Mouse (Mus musculus) small intestine, adult 2 months (tissue): ENCODE measurements around the gene Plekhf1.

ENCODE experiments used
- CTCF ChIP-seq: fragments of 200-500 bp; IDR thresholded peaks from 2 replicates; pipeline ENCODE4 v1.5.1; 2012; ENCODE audit warnings: low read depth, mild to moderate bottlenecking, control low read depth, inconsistent platforms, low read length, moderate library complexity, mixed read lengths; ENCODE audit not compliant: insufficient replicate concordance, insufficient read length; ENCODE audit errors: extremely low read depth
- POLR2A ChIP-seq: fragments of 200-500 bp; IDR thresholded peaks from 2 replicates; pipeline ENCODE4 v1.6.1; 2012; ENCODE audit warnings: low read depth, mild to moderate bottlenecking, control low read depth, inconsistent platforms, low read length, moderate library complexity

- TF ChIP-seq POLR2A (no peak), CTCF (no peak)
These were observed 43.0 kb downstream of the Plekhf1 start for GRCm38 (mm10) chr7:38184786-38185185.
